Comparison of ENCODE assay signal across 21 mouse cellular contexts in the genomic region with DNA sequence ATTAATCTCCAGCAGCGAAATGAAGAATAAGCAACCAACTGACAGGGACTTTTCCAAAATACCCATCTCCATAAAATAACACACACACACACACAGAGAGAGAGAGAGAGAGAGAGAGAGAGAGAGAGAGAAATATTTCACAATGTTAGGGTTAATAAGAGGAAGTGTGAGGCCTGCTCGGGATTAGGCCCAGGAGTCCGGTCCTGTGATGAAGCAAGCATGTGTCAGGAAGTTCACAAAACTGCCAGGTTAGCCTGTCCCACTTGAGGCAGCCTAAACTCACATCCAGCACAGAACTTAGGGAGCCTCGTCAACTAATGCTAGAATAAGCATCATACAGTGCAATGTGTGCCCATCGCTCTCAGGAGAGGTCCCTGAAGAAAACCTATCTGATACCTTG. TPM values are rescaled to one million over a fixed set of nuclear protein-coding genes. Genes with fewer than 3 reads are reported as not detected.
A peak's percentile ranks its signal among the peaks of the same experiment; 100 is the strongest.
DNase-seq lines count a peak whose midpoint lies in the region; ATAC-seq and TF ChIP-seq lines count a peak whose summit lies in the region.
"Had no signal": no experiment of that assay in that cellular context is flagged by ENCODE, and none has a peak within 500 bp of the region (broad histone marks: within the 10 kb centered on the region; RNA-seq: fewer than 3 reads in every experiment).

No protein-coding gene starts in this region.

- 53% methylated on average over 5 of the region's 5 CpGs for WGBS in liver, postnatal 0 days (ENCODE audit: insufficient replicate concordance)
- 77% methylated on average over 5 of the region's 5 CpGs for WGBS in liver, embryonic 12.5 days (ENCODE audit: insufficient replicate concordance)
- 82% methylated on average over 5 of the region's 5 CpGs for whole genome bisulfite sequencing in intestine, embryonic 15.5 days

- no peaks in the 10 kb centered on the region for H3K9me3 ChIP-seq in liver, postnatal 0 days (ENCODE audit: low read length)
- H3K9me3 ChIP-seq in liver, embryonic 12.5 days (replicated peaks): no peaks in the 10 kb centered on the region
- no peaks in the 10 kb centered on the region for H3K9me3 ChIP-seq in intestine, embryonic 15.5 days
- H3K9me3 ChIP-seq: embryonic facial prominence, embryonic 12.5 days; forebrain, embryonic 15.5 days; heart, embryonic 12.5 days had no signal

- H3K9ac ChIP-seq in liver, postnatal 0 days (replicated peaks): no peak overlapping the region
- H3K9ac ChIP-seq in liver, embryonic 12.5 days: no peak overlapping the region
- no peak overlapping the region for H3K9ac ChIP-seq in intestine, embryonic 15.5 days
- H3K9ac ChIP-seq: embryonic facial prominence, embryonic 12.5 days; forebrain, embryonic 15.5 days; heart, embryonic 12.5 days had no signal

- no peak for TF ChIP-seq EP300 in liver, postnatal 0 days (IDR thresholded peaks at IDR 0.05; ENCODE audit: low read depth)

- no peak for TF ChIP-seq CTCF in liver, postnatal 0 days (IDR thresholded peaks at IDR 0.05; ENCODE audit: low read depth)

- no peak overlapping the region for H3K4me3 ChIP-seq in liver, postnatal 0 days (ENCODE audit: low read depth, low read length)
- H3K4me3 ChIP-seq in liver, embryonic 12.5 days: no peak overlapping the region
- no peak overlapping the region for H3K4me3 ChIP-seq in intestine, embryonic 15.5 days (replicated peaks)
- H3K4me3 ChIP-seq: embryonic facial prominence, embryonic 12.5 days; forebrain, embryonic 15.5 days; heart, embryonic 12.5 days had no signal

- no peaks in the 10 kb centered on the region for H3K27me3 ChIP-seq in liver, postnatal 0 days (ENCODE audit: insufficient read depth, low read length)
- no peaks in the 10 kb centered on the region for H3K27me3 ChIP-seq in liver, embryonic 12.5 days (replicated peaks)
- H3K27me3 ChIP-seq in intestine, embryonic 15.5 days (replicated peaks): no peaks in the 10 kb centered on the region
- H3K27me3 ChIP-seq: CH12.LX; embryonic facial prominence, embryonic 12.5 days; forebrain, embryonic 15.5 days; heart, embryonic 12.5 days; Patski had no signal

- intact Hi-C loops in left cerebral cortex, postnatal 10 days (cut with DNase I): no loop called here

- ATAC-seq in liver, postnatal 0 days: peak; percentile 28; the same call in 1 of the 2 replicates
- no peak for ATAC-seq in liver, embryonic 12.5 days
- ATAC-seq in common myeloid progenitor, adult 5-6 weeks (replicated peaks; ENCODE audit: low read depth, poor library complexity, severe bottlenecking): peak; percentile 76
- ATAC-seq in megakaryocyte, adult 5-6 weeks (ENCODE audit: poor library complexity, severe bottlenecking): peak; percentile 85
- no peak for ATAC-seq in intestine, embryonic 15.5 days
- ATAC-seq: activated CD4-positive, CD25-positive, alpha-beta regulatory T cell, adult 4 months; forebrain, embryonic 15.5 days; hindbrain, embryonic 16.5 days; Patski had no signal

- peaks cover 20% of the 10 kb centered on the region for H3K4me1 ChIP-seq in liver, postnatal 0 days (ENCODE audit: insufficient read depth)
- peaks cover 22% of the 10 kb centered on the region for H3K4me1 ChIP-seq in liver, embryonic 12.5 days
- H3K4me1 ChIP-seq in intestine, embryonic 15.5 days (replicated peaks): no peaks in the 10 kb centered on the region

- no peak overlapping the region for H3K27ac ChIP-seq in liver, postnatal 0 days (ENCODE audit: low read depth)
- H3K27ac ChIP-seq in liver, embryonic 12.5 days: no peak overlapping the region
- no peak overlapping the region for H3K27ac ChIP-seq in intestine, embryonic 15.5 days
- H3K27ac ChIP-seq: embryonic facial prominence, embryonic 12.5 days; forebrain, embryonic 15.5 days had no signal

- H3K36me3 ChIP-seq in liver, postnatal 0 days (replicated peaks; ENCODE audit: insufficient read depth, low read length): no peaks in the 10 kb centered on the region; the same call in 1 of the 2 replicates
- H3K36me3 ChIP-seq in liver, embryonic 12.5 days: peaks cover 18% of the 10 kb centered on the region
- no peaks in the 10 kb centered on the region for H3K36me3 ChIP-seq in intestine, embryonic 15.5 days
- H3K36me3 ChIP-seq: forebrain, embryonic 15.5 days had no signal

- no peak for DNase-seq in liver, postnatal 0 days
- DNase-seq in gastrocnemius, postnatal 25 days: no peak
- DNase-seq in left cerebral cortex, postnatal 10 days (ENCODE audit: extremely low spot score in 1 of 2, low spot score in 2 of 2): no peak
- DNase-seq: adrenal gland, adult 2 months; adrenal gland, postnatal 25 days; cerebellum, adult 2 months; cerebellum, postnatal 10 days; gastrocnemius, postnatal 10 days had no signal

- H3K4me2 ChIP-seq in liver, postnatal 0 days (ENCODE audit: low read depth, low read length): no peak overlapping the region
- no peak overlapping the region for H3K4me2 ChIP-seq in liver, embryonic 12.5 days
- no peak overlapping the region for H3K4me2 ChIP-seq in intestine, embryonic 15.5 days (replicated peaks)
- H3K4me2 ChIP-seq: embryonic facial prominence, embryonic 12.5 days; forebrain, embryonic 15.5 days; heart, embryonic 12.5 days had no signal

RNA-seq across cellular contexts. Expression of a gene that starts 5.2 kb away (rescaled TPM):
- 15.0 and 15.4 TPM in 2 replicates for polyA plus RNA-seq in liver, postnatal 0 days (2015; fragmentation: Nextera tagmentation; extraction: Ambion mirVana)
- polyA plus RNA-seq in liver, embryonic 12.5 days (2016; fragmentation: Nextera tagmentation; extraction: Ambion mirVana): 11.9 and 14.5 TPM in 2 replicates
- 13.6 and 15.1 TPM in 2 replicates for total RNA-seq in common myeloid progenitor, adult 5-6 weeks (2017)
- total RNA-seq in megakaryocyte, adult 5-6 weeks (2015): 37.3 and 38.8 TPM in 2 replicates
- 28.5 and 37.2 TPM in 2 replicates for total RNA-seq in megakaryocyte, adult 5-6 weeks (2017)
- polyA plus RNA-seq in intestine, embryonic 15.5 days (2015; fragmentation: Nextera tagmentation; extraction: Ambion mirVana): 20.8 and 24.2 TPM in 2 replicates
- total RNA-seq in gastrocnemius, postnatal 25 days (2021): 1 to 10 TPM; 6.9 to 8.9 TPM
- 10 to 100 TPM; 23.0 to 26.1 TPM for total RNA-seq in left cerebral cortex, postnatal 10 days (2021)

RNA-seq across cellular contexts. Expression of a gene that starts 5.3 kb away (rescaled TPM):
- polyA plus RNA-seq in liver, postnatal 0 days (2015; fragmentation: Nextera tagmentation; extraction: Ambion mirVana): 7.4 and 7.7 TPM in 2 replicates
- 12.8 and 13.4 TPM in 2 replicates for polyA plus RNA-seq in liver, embryonic 12.5 days (2016; fragmentation: Nextera tagmentation; extraction: Ambion mirVana)
- 24.5 and 25.7 TPM in 2 replicates for total RNA-seq in common myeloid progenitor, adult 5-6 weeks (2017)
- total RNA-seq in megakaryocyte, adult 5-6 weeks (2015): 5.5 and 6.7 TPM in 2 replicates
- 19.1 and 20.6 TPM in 2 replicates for total RNA-seq in megakaryocyte, adult 5-6 weeks (2017)
- 19.5 and 20.7 TPM in 2 replicates for polyA plus RNA-seq in intestine, embryonic 15.5 days (2015; fragmentation: Nextera tagmentation; extraction: Ambion mirVana)
- 1 to 10 TPM; 7.2 to 7.3 TPM for total RNA-seq in gastrocnemius, postnatal 25 days (2021)
- 1 to 10 TPM; 8.3 to 8.9 TPM for total RNA-seq in left cerebral cortex, postnatal 10 days (2021)

RNA-seq across cellular contexts. Expression of a gene that starts 22.2 kb away (rescaled TPM):
- polyA plus RNA-seq in liver, postnatal 0 days (2015; fragmentation: Nextera tagmentation; extraction: Ambion mirVana): 4.2 and 4.9 TPM in 2 replicates
- 0.93 and 1.2 TPM in 2 replicates for polyA plus RNA-seq in liver, embryonic 12.5 days (2016; fragmentation: Nextera tagmentation; extraction: Ambion mirVana)
- 2.3 TPM in 1 of 2 replicates, not detected in the other for total RNA-seq in common myeloid progenitor, adult 5-6 weeks (2017)
- 2.3 and 2.5 TPM in 2 replicates for total RNA-seq in megakaryocyte, adult 5-6 weeks (2015)
- total RNA-seq in megakaryocyte, adult 5-6 weeks (2017): 1.7 and 3.2 TPM in 2 replicates
- 2.7 and 3.0 TPM in 2 replicates for polyA plus RNA-seq in intestine, embryonic 15.5 days (2015; fragmentation: Nextera tagmentation; extraction: Ambion mirVana)
- total RNA-seq in gastrocnemius, postnatal 25 days (2021): under 1 TPM; 0.28 to 0.96 TPM
- total RNA-seq in left cerebral cortex, postnatal 10 days (2021): under 1 TPM; 0.43 to 0.51 TPM

RNA-seq across cellular contexts. Expression of a gene that starts 30.9 kb away (rescaled TPM):
- 0.06 and 0.75 TPM in 2 replicates for polyA plus RNA-seq in liver, postnatal 0 days (2015; fragmentation: Nextera tagmentation; extraction: Ambion mirVana)
- 0.58 and 1.4 TPM in 2 replicates for polyA plus RNA-seq in liver, embryonic 12.5 days (2016; fragmentation: Nextera tagmentation; extraction: Ambion mirVana)
- not detected in 2 replicates for total RNA-seq in common myeloid progenitor, adult 5-6 weeks (2017)
- total RNA-seq in megakaryocyte, adult 5-6 weeks (2015): 0.07 TPM in 1 of 2 replicates, not detected in the other
- total RNA-seq in megakaryocyte, adult 5-6 weeks (2017): not detected in 2 replicates
- 0.48 and 1.2 TPM in 2 replicates for polyA plus RNA-seq in intestine, embryonic 15.5 days (2015; fragmentation: Nextera tagmentation; extraction: Ambion mirVana)
- 10 to 100 TPM; 11.9 to 13.1 TPM for total RNA-seq in gastrocnemius, postnatal 25 days (2021)
- 1 to 10 TPM; 3.3 TPM for total RNA-seq in left cerebral cortex, postnatal 10 days (2021)
- total RNA-seq: adrenal gland, postnatal 25 days; heart, postnatal 25 days had no signal
- polyA plus RNA-seq: adrenal gland, adult 2 months; gonadal fat pad, adult 2 months had no signal

Comparison
In these comparisons a context has a peak if more than half of its experiments do, and no peak if none do; other contexts are left out.
1. ATAC-seq: peak in liver, postnatal 0 days (single experiment), common myeloid progenitor, adult 5-6 weeks (single experiment) and megakaryocyte, adult 5-6 weeks (single experiment); none in liver, embryonic 12.5 days (single experiment) and intestine, embryonic 15.5 days (single experiment).